Mouse (Mus musculus) midbrain, embryonic 16.5 days (tissue): Measurements from ENCODE around the gene Gtf2ird1. TPM values are rescaled to one million over a fixed set of nuclear protein-coding genes. Genes with fewer than 3 reads are reported as not detected.
"Not testable (repeated sequence)": the region's sequence is repeated elsewhere in the genome, so short reads cannot be mapped to it uniquely, and the experiment has no call there.

Experiments
- ATAC-seq: fragments of 200-750 bp; cut with Nextera tagmentation; 2 replicates; pipeline ENCODE4 v1.8.0; 2017; ENCODE audit warnings: moderate TSS enrichment
- H3K27ac ChIP-seq: fragments of 300-500 bp; sonication (generic); 2 replicates; pipeline ENCODE4 v1.5.1; 2014; ENCODE audit warnings: mild to moderate bottlenecking, low read length, mixed read lengths
- H3K27me3 ChIP-seq: fragments of 300-500 bp; sonication (generic); 2 replicates; pipeline ENCODE4 v1.6.1; 2014; ENCODE audit warnings: low read depth, low read length, mixed read lengths; ENCODE audit not compliant: control insufficient read depth, insufficient read depth
- H3K36me3 ChIP-seq: fragments of 300-500 bp; sonication (generic); 2 replicates; pipeline ENCODE4 v1.6.1; 2014; ENCODE audit warnings: mild to moderate bottlenecking, low read length, moderate library complexity, mixed read lengths; ENCODE audit not compliant: control insufficient read depth, insufficient read depth
- H3K4me1 ChIP-seq: fragments of 300-500 bp; sonication (generic); 2 replicates; pipeline ENCODE4 v1.6.1; 2014; ENCODE audit warnings: mild to moderate bottlenecking, low read length, mixed read lengths; ENCODE audit not compliant: control insufficient read depth, insufficient read depth
- H3K4me2 ChIP-seq: fragments of 300-500 bp; sonication (generic); 2 replicates; pipeline ENCODE4 v1.6.1; 2014; ENCODE audit warnings: mild to moderate bottlenecking, low read length, mixed read lengths
- H3K4me3 ChIP-seq: fragments of 300-500 bp; sonication (generic); 2 replicates; pipeline ENCODE4 v1.5.1; 2014; ENCODE audit warnings: low read depth, mild to moderate bottlenecking, low read length, moderate library complexity, mixed read lengths
- H3K9ac ChIP-seq: fragments of 300-500 bp; sonication (generic); 2 replicates; pipeline ENCODE4 v1.6.1; 2014; ENCODE audit warnings: low read depth, low read length, mixed read lengths
- H3K9me3 ChIP-seq: fragments of 300-500 bp; sonication (generic); replicated peaks from 2 replicates; pipeline ENCODE4 v1.6.1; 2014; ENCODE audit warnings: mild to moderate bottlenecking, low read length, mixed read lengths; ENCODE audit not compliant: control insufficient read depth, poor library complexity, severe bottlenecking
- WGBS: fragments of 180-500 bp; shearing (Covaris S2); extraction: QIAGEN DNeasy Blood & Tissue Kit; methylation state at CpG from one replicate; pipeline ENCODE4 v1.1.7; 2014; 5-methylcytosine and 5-hydroxymethylcytosine counted together
- polyA plus RNA-seq: library from polyadenylated mRNA; unstranded; fragments of >200 nt; fragmentation: Nextera tagmentation; extraction: Ambion mirVana; gene quantifications from 2 replicates; pipeline ENCODE4 v1.2.1, GENCODE M21; 2015

Gene Gtf2ird1
- polyA plus RNA-seq, 1 experiment from 2014 or later = 74.3 TPM

- 93% methylated on average over 1 of the region's 1 CpGs for WGBS
- ATAC-seq = no peak
- H3K36me3 ChIP-seq = no peaks in the 10 kb centered on the region
Observed at GRCm38 (mm10) chr5:134483291-134483690, 26.8 kb upstream of the Gtf2ird1 start.

DNA sequence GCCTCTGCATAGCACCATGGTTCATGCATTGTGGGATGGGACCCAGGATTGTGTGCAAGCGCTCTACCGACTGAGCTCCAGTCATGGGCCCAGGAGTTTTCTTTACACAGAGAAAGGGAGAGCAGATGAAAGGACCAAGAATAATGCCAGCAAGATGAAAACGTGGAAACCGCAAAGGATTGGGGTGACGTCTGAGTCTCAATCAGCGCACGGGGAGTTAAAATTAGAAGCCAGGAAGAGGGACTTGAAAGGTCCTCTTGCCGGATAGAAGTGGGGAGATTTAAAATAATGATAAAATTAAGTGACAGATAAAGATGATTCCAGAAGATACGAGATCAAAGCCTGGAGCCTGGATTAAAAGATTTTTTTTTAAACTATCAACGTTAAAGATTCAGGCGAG lies 25.8 kb upstream of the Gtf2ird1 start:
- Histone ChIP-seq H3K9ac (no peak overlapping the region), H3K4me2 (no peak overlapping the region), H3K9me3 (no peaks in the 10 kb centered on the region), H3K27ac (no peak overlapping the region), H3K4me1 (no peaks in the 10 kb centered on the region), H3K4me3 (no peak overlapping the region), H3K27me3 (no peaks in the 10 kb centered on the region), H3K36me3 (no peaks in the 10 kb centered on the region)
- ATAC-seq = no peak
- WGBS = 47% methylated on average over 11 of the region's 11 CpGs

More at GRCm38 (mm10) chr5:134483291-134483690, 26.8 kb upstream of the Gtf2ird1 start:
- H3K27me3 ChIP-seq = no peaks in the 10 kb centered on the region
- H3K4me2 ChIP-seq = no peak overlapping the region
- no peak overlapping the region for H3K27ac ChIP-seq
- H3K9ac ChIP-seq = no peak overlapping the region
- H3K4me1 ChIP-seq = no peaks in the 10 kb centered on the region
- H3K9me3 ChIP-seq = no peaks in the 10 kb centered on the region
- no peak overlapping the region for H3K4me3 ChIP-seq

DNA sequence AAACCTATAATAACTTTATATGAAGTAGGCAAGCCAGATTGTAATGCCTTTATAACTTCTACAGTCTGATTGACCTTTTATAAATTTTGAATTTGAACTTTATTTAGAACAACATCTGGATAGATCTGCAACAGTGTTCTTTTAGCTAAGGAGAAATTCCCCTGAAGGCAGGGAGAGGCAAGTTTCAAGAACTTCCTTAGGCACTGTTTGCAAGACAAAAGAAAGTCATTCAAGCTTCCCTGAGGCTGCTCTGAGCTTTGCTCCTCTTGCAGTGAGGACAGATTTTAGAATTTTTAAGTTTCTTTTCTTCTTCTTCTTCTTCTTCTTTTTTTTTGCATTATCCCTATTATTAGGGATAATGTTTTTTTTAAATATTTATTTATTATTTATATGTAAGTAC lies 22.4 kb upstream of the Gtf2ird1 start:
- not testable (repeated sequence) for H3K4me3 ChIP-seq, H3K4me1 ChIP-seq, H3K27me3 ChIP-seq, H3K9ac ChIP-seq, H3K36me3 ChIP-seq, H3K27ac ChIP-seq, H3K4me2 ChIP-seq, H3K9me3 ChIP-seq, ATAC-seq

GRCm38 (mm10) chr5:134475686-134476085 lies 19.2 kb upstream of the Gtf2ird1 start:
- 93% methylated on average over 7 of the region's 7 CpGs for WGBS
- H3K4me2 ChIP-seq, H3K9me3 ChIP-seq, ATAC-seq, H3K4me1 ChIP-seq, H3K27ac ChIP-seq, H3K9ac ChIP-seq, H3K27me3 ChIP-seq, H3K36me3 ChIP-seq, H3K4me3 ChIP-seq: not testable (repeated sequence)

DNA sequence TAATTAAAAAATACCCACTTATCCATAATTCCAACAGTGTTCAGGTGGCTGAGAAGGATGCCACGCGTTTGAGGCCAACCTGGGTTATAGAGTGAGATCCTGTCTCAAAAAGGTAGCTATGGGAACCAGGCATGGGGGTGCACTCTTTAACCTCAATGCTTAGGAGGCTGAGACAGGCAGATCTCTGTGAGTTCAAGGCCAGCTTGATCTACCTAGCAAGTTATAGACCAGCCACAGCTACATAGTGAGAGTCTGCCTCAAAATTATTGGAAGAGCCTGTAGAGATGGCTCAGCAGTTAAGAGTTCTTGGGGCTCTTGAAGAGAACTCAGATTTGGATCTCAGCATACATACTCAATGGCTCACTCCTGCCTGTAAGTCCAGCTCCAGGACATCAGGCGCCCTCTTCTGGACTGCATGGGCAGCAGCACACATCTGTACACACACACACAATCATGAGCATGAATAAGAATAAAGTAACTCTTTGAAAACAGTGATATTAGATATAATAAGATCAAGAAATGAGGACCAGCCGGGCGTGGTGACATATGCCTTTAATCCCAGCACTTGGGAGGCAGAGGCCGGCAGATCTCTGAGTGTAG lies 18.6 kb upstream of the Gtf2ird1 start:
- H3K4me3 ChIP-seq = no peak overlapping the region
- no peak overlapping the region for H3K9ac ChIP-seq
- H3K9me3 ChIP-seq = no peaks in the 10 kb centered on the region
- no peaks in the 10 kb centered on the region for H3K4me1 ChIP-seq
- no peak for ATAC-seq
- no peak overlapping the region for H3K4me2 ChIP-seq
- H3K36me3 ChIP-seq = no peaks in the 10 kb centered on the region
- H3K27me3 ChIP-seq = no peaks in the 10 kb centered on the region
- WGBS = 92% methylated on average over 6 of the region's 6 CpGs
- H3K27ac ChIP-seq = no peak overlapping the region

GRCm38 (mm10) chr5:134473902-134474301 lies 17.4 kb upstream of the Gtf2ird1 start:
- no peak overlapping the region for H3K4me3 ChIP-seq
- no peak overlapping the region for H3K27ac ChIP-seq
- H3K9ac ChIP-seq = no peak overlapping the region
- ATAC-seq = no peak
- H3K9me3 ChIP-seq = no peaks in the 10 kb centered on the region
- H3K4me1 ChIP-seq = no peaks in the 10 kb centered on the region
- no peak overlapping the region for H3K4me2 ChIP-seq
- no peaks in the 10 kb centered on the region for H3K27me3 ChIP-seq
- no peaks in the 10 kb centered on the region for H3K36me3 ChIP-seq
- 83% methylated on average over 2 of the region's 2 CpGs for WGBS

DNA sequence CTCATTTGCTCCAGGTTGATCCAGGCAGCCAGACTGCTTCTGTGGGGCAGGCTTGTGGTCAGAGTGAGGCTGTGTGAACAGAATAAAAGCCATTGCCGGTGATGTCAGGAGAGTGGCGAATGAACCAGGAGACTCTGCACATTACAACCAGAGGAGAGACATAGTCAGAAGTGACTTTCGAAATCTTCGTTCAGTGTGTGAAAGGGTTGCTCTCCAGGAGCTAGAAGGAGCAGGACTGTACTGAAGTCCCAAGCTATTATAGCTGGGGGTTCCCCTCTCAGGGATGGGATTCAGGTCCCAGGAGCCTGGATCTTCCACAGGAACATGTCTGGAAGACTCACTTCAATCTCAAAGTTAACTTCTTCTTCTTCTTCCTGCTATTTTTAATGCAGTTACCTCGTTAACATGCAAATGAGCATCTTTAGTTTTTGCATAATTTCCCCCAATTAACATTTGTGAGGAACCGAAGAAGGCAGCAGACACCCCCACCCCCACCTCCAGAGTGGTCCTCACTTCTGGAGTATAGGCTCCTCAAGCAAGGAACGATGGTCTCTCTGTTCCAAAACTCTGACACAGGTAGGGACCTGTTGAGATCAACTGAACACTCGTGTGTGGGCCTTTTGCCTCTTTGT lies 14.1 kb upstream of the Gtf2ird1 start:
- Histone ChIP-seq H3K36me3 (no peaks in the 10 kb centered on the region), H3K27ac (no peak overlapping the region), H3K4me1 (peaks cover 14% of the 10 kb centered on the region), H3K9me3 (no peaks in the 10 kb centered on the region), H3K9ac (no peak overlapping the region), H3K4me2 (no peak overlapping the region), H3K4me3 (no peak overlapping the region), H3K27me3 (no peaks in the 10 kb centered on the region)
- WGBS = 77% methylated on average over 8 of the region's 8 CpGs
- no peak for ATAC-seq

- H3K9me3 ChIP-seq = no peaks in the 10 kb centered on the region
- H3K27ac ChIP-seq = no peak overlapping the region
- no peaks in the 10 kb centered on the region for H3K36me3 ChIP-seq
- H3K4me1 ChIP-seq = peaks cover 14% of the 10 kb centered on the region
- no peak overlapping the region for H3K9ac ChIP-seq
- no peaks in the 10 kb centered on the region for H3K27me3 ChIP-seq
- ATAC-seq = no peak
- no peak overlapping the region for H3K4me2 ChIP-seq
- no peak overlapping the region for H3K4me3 ChIP-seq
- 85% methylated on average over 7 of the region's 7 CpGs for WGBS
Observed at GRCm38 (mm10) chr5:134469559-134470150, 13.1 kb upstream of the Gtf2ird1 start.

DNA sequence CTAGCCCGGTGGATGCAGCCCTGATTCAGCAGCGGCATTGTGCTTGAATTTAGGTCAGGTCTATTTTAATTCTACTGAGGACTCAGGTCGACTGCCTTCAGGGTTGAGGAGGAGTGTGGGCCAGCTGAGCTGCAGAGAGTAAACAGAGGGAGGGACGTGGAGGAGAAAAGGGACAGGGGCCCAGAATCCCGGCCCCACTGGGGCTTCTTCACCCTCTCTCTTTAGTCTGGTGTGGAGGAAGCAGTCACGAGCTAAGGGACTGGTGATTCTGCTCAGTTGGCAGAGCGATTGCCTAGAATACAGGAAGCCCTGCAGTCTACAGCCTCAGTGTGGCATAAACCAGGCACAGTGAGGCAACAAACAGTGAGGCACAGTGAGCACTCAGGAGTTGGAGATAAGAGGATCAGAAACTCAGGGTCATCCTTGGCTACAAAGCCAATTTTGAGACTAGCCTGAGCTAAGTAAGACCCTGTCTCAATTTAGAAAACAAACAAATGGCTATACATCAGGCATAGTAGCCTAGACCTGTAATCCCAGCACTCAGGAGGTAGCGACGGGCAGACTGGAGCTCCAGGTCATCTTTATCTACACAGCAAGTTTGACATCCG lies 11.7 kb upstream of the Gtf2ird1 start:
- Histone ChIP-seq H3K36me3 (no peaks in the 10 kb centered on the region), H3K9ac (no peak overlapping the region), H3K4me1 (peaks cover 14% of the 10 kb centered on the region), H3K4me2 (no peak overlapping the region), H3K27me3 (no peaks in the 10 kb centered on the region), H3K9me3 (no peaks in the 10 kb centered on the region), H3K27ac (peak overlapping the region; percentile 10; the same call in 1 of the 2 replicates), H3K4me3 (no peak overlapping the region)
- ATAC-seq = no peak
- 70% methylated on average over 10 of the region's 10 CpGs for WGBS
